Mouse (Mus musculus) T-cell, adult 2 months (primary cell): Measurements from ENCODE around the gene Pcdh15.

Experiments used
- DNase-seq: peaks from one replicate; pipeline ENCODE4 v3.0.0; 2022; ENCODE audit warnings: low spot score

Gene Pcdh15

DNA sequence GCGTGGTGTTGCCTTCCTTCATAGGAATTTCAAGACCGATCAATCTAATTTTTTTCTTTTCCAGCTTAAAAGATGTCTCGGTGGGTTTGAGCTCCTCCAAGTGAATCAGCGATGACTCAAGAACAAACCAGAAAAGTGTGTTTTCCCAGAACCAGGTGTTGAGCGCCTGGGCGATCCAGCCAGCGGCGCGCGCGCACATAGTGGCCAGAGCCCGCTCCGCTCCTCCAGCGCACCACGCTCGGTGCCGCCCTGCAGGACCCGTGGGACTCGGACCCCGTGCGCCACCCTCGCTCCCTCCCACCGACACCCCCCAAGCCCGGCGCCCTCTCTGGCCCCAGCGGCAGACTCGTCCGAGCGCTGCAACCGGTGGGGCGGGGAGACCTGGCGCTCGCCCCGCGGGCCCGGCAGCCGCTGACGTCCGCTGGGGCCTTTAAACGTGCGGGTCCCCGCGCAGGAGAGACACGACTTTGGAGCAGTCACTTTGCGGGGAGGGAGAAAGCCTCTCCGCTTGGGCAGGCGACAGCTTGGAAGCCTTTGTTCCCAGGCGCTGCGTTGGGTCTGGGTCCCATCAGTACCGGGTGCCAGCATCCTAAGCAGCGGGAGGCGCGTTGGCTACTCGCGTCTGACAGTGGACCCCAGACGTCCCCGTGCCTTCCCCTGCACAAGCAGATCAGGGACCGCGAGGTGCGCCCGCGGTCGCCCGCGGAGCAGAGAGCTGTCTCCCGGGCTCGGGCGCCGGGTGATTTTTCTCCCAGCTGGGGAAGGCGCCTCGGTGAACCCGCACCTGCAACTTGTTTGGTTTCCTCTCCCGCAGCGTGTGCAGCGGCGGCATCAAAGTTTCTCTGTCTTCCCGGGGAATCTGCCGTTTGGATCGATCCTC lies at the start of gene Pcdh15:
Pcdh15 (plus strand) TSS at position 377 of the 880 bp plus-strand sequence.
- DNase-seq: no peak

DNA sequence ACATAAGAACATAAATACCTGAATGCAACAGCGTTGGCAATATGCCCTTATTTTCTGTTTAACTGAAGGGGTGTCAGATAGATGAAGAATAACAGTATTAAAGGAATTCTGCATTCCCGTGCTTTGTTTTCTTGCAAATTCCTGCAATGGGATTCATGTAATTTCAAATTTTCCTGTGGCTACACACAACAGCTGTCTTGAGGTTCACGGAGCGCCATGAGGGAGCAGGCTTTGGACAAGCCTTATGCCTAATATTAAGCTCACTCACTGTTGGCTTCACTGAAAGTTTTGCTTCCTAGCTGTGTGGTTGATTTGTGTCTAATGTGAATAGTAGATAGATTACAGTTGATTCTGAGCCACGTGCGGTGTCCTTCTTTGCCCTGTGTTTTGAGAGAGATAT lies 47.1 kb upstream of the Pcdh15 start:
- DNase-seq: no peak

DNA sequence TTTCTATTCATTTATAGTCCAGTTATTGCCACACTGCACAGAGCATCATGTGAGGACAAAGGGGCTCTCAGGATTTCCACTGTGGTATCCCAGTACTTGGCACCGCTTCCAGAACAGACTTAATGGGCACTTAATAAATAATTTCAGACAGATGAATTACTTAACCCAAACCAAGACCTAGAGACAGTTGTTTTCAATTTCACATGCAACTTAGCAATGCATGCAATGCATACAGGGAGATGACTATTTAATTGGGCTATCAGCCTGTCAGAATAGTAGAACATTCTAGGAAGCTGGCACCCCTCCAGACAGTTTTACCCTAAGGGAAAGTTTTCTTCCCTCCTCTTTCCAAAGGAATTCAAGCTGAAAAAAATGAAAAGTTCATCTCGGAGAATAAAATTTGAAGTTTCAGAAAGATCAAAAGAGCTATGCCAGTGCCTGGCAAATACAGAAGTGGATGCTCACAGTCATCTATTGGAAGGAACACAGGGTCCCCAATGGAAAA lies 39.4 kb upstream of the Pcdh15 start:
- DNase-seq: no peak

DNA sequence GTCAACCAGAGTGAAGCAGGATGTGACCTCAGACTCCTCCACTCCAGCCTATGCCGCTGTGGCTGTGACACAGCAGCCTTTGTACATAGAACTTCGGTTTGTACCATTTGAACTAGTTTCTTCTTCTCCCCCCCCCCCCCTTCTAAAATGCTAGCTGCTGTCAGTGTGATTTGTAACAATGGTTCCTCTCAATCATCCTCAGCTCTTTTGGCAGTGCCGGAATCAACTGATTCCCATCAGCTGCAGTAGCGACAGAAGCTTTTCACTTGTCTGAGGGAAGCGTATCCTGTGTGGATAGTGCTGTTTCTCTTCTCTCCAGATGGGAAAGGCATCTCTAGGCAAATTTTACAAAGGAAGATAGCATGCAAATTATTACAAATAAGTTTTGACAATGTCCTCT lies 12.4 kb upstream of the Pcdh15 start:
- no peak for DNase-seq

GRCm38 (mm10) chr10:73096531-73097135 lies 2.5 kb upstream of the Pcdh15 start:
- DNase-seq: no peak

DNA sequence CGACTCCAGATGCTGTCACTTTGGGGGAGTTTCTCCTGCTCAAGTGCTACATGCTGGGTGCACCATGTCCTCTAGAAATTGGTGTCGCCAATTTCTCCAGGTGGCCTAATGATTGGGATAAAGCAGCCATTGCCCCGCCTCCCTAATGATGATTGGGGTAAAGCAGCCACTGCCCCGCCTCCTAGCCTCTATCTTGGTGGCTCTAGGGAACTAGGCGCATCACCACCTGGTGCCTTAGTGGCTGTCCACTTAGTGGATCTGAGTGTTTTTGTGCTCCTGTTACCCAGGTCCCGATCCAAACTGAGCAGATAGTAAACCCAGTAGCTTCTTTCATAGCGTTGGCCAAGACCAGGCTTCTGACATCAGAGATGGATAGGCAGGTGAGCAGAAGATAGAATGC lies 2.0 kb upstream of the Pcdh15 start:
- no peak for DNase-seq

- DNase-seq: no peak
Observed at GRCm38 (mm10) chr10:73097979-73098378, 1.2 kb upstream of the Pcdh15 start.

GRCm38 (mm10) chr10:73099846-73100241 lies 702 bp downstream of the Pcdh15 start:
- no peak for DNase-seq

DNA sequence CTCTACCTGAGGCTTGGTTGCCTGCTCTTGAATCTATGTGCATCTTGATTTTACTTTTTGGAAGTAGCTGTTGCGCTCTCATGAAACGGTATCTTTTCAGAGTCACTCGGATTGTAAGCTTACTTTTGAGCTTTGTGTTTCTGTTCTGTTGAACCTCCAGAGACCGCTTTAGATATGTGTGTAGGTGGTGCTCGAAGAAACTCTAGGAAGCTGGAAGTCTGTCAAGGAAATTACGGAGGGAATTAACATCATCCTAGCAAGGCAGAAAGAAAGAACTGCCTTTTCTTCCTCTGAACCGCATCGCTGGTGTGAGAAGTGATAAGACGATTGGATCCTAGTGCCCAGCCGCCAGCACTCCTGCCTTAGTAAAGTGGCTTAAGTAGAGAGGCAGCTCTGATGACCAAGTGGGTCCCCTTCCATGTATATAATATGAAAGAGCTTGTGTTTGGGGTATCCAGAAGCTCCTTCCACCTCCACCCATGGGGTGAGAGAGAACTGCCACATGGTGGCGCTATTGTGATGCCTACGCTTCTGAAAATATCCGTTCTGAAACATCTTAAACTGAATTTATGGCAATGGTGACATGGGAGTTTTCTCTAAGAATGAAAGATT lies 4.3 kb downstream of the Pcdh15 start:
- no peak for DNase-seq

GRCm38 (mm10) chr10:73105893-73106292 lies 6.8 kb downstream of the Pcdh15 start:
- no peak for DNase-seq

GRCm38 (mm10) chr10:73137985-73138384 lies 38.8 kb downstream of the Pcdh15 start:
- DNase-seq: no peak

DNA sequence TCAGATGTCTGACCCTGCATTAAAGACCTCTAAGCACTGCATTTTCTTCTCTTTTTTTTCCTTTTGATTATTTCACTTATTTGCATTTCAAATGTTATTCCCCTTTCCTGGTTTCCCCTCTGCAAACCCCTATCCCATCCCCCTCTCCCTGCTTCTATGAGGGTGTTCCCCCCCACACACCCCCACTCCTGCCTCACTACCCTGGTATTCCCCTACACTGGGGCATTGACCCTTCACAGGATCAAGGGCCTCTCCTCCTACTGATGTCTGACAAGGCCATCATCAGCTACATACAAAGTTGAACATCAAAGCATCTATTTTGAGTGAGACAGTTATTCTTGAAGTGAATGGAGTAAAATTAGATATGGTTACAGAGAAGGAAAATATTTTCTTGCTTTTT lies 48.4 kb downstream of the Pcdh15 start:
- no peak for DNase-seq

DNA sequence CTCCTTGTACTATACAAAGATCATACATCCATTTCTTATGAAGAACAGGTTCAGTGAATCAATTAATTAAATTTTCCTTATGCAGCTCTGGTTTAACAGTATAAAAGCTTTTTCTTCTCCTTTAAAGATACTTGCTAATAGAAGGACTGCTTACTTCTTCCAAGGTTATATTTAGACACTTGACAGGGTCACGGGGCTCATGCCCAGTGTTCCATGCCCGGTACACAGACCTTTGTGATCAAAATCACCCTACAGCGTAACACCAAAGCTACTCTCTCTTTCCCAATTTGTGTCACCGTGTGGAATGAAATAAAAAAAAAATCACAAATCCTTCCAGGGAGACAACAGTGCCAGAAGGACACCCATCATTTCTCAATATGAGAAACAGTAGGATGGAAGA lies 48.8 kb downstream of the Pcdh15 start:
- no peak for DNase-seq

DNA sequence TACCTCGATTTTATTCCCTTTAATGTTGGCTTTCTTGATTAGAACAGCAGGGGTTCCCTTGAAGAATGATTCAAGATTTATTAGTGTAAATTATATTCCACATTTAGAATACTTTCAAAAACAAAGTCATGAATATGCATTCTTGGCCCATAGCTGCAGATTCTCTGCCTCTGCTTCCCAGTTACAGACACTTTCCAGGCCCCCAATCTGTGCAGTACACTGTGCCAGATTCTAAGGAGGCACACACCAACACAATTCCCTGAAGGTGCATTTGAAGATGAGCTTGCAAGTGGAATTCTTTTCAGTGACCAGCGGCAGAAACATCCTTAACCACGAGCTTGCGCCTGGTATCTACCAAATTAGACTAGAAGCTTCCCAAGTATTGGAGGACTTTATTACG lies 55.4 kb downstream of the Pcdh15 start:
- DNase-seq: no peak

- no peak for DNase-seq
Observed at GRCm38 (mm10) chr10:73161757-73162156, 62.6 kb downstream of the Pcdh15 start.

- no peak for DNase-seq
Observed at GRCm38 (mm10) chr10:73216001-73216400, 116.9 kb downstream of the Pcdh15 start.

- DNase-seq: no peak
Observed at GRCm38 (mm10) chr10:73242294-73242693, 143.2 kb downstream of the Pcdh15 start.

DNA sequence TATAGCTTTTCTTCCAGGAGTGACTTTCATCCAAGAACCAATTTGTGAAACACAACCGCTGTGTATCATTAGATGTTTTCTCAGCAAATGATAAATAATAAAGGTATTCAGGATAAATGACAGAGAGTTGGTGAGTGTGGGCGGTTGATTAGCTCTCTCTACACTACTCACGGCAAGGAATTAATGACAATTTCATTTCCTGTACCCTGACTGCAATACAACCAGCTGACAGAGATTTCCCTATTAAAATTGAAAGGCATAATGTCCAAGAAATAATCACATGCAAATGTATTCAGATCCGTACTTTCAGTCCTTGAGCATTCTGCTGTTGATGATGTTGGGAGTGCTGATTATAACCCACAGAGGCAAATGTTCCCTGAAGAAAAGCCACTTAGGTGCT lies 181.3 kb downstream of the Pcdh15 start:
- DNase-seq: no peak

- DNase-seq: no peak
Observed at GRCm38 (mm10) chr10:73296456-73296855, 197.3 kb downstream of the Pcdh15 start.

DNA sequence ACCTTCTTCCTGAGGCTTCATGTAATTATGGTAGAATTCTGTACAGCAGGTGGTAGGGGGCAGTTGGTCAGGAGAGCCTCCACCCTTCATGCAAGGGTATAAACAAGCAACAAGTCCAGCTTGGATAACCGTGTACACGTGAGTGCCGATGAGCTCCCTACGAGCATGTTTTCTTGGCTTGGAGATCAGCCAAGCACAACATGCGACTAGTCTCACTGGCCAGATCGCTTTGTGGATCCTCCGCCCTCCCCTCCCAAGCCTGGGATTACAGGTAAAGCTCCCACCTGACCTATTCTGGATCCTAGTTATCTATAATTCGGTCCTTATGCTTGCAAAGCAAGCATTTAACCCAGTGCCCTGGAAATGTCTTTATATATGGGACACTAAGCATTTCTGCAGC lies 202.8 kb downstream of the Pcdh15 start:
- no peak for DNase-seq

GRCm38 (mm10) chr10:73306677-73307076 lies 207.5 kb downstream of the Pcdh15 start:
- no peak for DNase-seq

- DNase-seq: no peak
Observed at GRCm38 (mm10) chr10:73326861-73327260, 227.7 kb downstream of the Pcdh15 start.

GRCm38 (mm10) chr10:73333426-73333825 lies 234.3 kb downstream of the Pcdh15 start:
- no peak for DNase-seq
